Mouse (Mus musculus) limb, embryonic 15.5 days (tissue): ENCODE results near the gene 2700081O15Rik. TPM values are rescaled to one million over a fixed set of nuclear protein-coding genes. Genes with fewer than 3 reads are reported as not detected.
A peak's percentile ranks its signal among the peaks of the same experiment; 100 is the strongest.

Experiments used
- ATAC-seq: fragments of 200-750 bp; cut with Nextera tagmentation; 2 replicates; pipeline ENCODE4 v1.8.0; 2017; ENCODE audit warnings: low read depth, moderate TSS enrichment; ENCODE audit not compliant: insufficient number of reproducible peaks, low FRiP score, low TSS enrichment
- H3K27ac ChIP-seq: fragments of 300-500 bp; sonication (generic); 2 replicates; pipeline ENCODE4 v1.5.1; 2015; ENCODE audit warnings: moderate library complexity, mild to moderate bottlenecking, inconsistent platforms
- H3K27me3 ChIP-seq: fragments of 300-500 bp; sonication (generic); 2 replicates; pipeline ENCODE4 v1.6.1; 2015; ENCODE audit warnings: inconsistent platforms
- H3K36me3 ChIP-seq: fragments of 300-500 bp; sonication (generic); 2 replicates; pipeline ENCODE4 v1.6.1; 2015; ENCODE audit warnings: inconsistent platforms
- H3K4me1 ChIP-seq: fragments of 300-500 bp; sonication (generic); 2 replicates; pipeline ENCODE4 v1.6.1; 2015; ENCODE audit warnings: inconsistent platforms
- H3K4me2 ChIP-seq: fragments of 300-500 bp; sonication (generic); 2 replicates; pipeline ENCODE4 v1.6.1; 2015; ENCODE audit warnings: mild to moderate bottlenecking, inconsistent platforms
- H3K4me3 ChIP-seq: fragments of 300-500 bp; sonication (generic); 2 replicates; pipeline ENCODE4 v1.5.1; 2015; ENCODE audit warnings: mild to moderate bottlenecking, inconsistent platforms
- H3K9ac ChIP-seq: fragments of 300-500 bp; sonication (generic); 2 replicates; pipeline ENCODE4 v1.6.1; 2015; ENCODE audit warnings: inconsistent platforms
- H3K9me3 ChIP-seq: fragments of 300-500 bp; sonication (generic); 2 replicates; pipeline ENCODE4 v1.6.1; 2016; ENCODE audit warnings: inconsistent platforms
- WGBS: fragments of 180-500 bp; shearing (Covaris S2); methylation state at CpG from one replicate; pipeline ENCODE4 v1.1.7; 2015; 5-methylcytosine and 5-hydroxymethylcytosine counted together
- polyA plus RNA-seq: library from polyadenylated mRNA; unstranded; fragments of >200 nt; fragmentation: Nextera tagmentation; extraction: Ambion mirVana; gene quantifications from 2 replicates; pipeline ENCODE4 v1.2.1, GENCODE M21; 2015

The 2700081O15Rik gene
- polyA plus RNA-seq, 1 experiment from 2014 or later, result 7.8 TPM

DNA sequence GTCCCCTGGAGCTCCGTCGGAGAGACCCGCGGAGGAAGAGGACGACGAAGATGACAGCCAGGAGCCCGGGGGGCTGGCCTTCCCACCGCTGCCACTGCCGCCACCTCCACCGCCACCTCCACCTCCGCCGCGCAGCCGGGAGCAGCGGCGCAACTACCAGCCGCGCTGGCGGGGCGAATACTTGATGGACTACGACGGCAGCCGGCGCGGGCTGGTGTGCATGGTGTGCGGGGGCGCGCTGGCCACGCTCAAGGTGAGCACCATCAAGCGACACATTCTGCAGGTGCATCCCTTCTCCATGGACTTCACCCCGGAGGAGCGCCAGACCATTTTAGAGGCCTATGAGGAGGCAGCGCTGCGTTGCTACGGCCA lies 5.2 kb downstream of the 2700081O15Rik start:
- peak overlapping the region; percentile 67 for H3K27ac ChIP-seq
- peak overlapping the region; percentile 18; the same call in 1 of the 2 replicates for H3K9ac ChIP-seq
- peaks cover 55% of the 10 kb centered on the region for H3K36me3 ChIP-seq
- no peak for ATAC-seq
- H3K9me3 ChIP-seq, result no peaks in the 10 kb centered on the region
- H3K4me2 ChIP-seq, result peak overlapping the region; percentile 48
- WGBS, result 16% methylated on average over 35 of the region's 35 CpGs
- peaks cover 67% of the 10 kb centered on the region for H3K4me1 ChIP-seq
- H3K4me3 ChIP-seq, result peak overlapping the region; percentile 21
- no peaks in the 10 kb centered on the region for H3K27me3 ChIP-seq

DNA sequence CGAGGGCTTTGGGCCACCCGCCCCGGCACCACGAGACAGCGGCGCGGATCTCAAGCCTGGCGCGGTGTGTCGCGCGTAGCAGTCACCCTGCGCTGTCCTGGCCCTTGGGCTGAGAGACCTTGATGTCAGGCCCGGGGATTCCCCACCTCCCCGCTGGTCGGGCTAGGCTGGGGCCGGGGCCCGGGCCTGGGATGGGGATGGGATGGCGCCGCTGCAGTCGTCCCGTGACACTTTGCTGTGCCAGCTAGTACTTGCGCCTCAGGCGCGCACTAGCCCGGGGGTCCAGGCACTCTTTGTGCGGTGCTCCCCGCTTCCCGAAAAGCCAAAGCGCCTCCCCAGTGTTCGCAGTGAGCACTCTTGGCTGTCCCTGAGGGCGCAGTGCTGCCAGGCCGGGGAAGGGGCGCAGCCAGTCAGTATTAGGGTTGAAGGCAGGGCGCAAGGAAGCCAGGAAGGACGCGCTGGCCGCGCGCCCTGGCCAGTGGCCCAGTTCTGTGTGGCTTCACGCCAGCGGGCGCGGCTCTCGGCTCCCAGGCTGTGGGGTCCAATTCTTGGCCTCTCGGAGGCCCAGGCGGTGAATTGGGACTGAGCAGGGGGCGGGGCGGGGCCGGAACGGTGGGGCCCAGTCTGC lies 5.7 kb downstream of the 2700081O15Rik start:
- Histone ChIP-seq H3K9ac (no peak overlapping the region; the same call in 1 of the 2 replicates), H3K4me1 (peaks cover 67% of the 10 kb centered on the region), H3K4me2 (peak overlapping the region; percentile 48), H3K9me3 (no peaks in the 10 kb centered on the region), H3K27ac (peak overlapping the region; percentile 43), H3K4me3 (peak overlapping the region; percentile 21), H3K27me3 (no peaks in the 10 kb centered on the region), H3K36me3 (peaks cover 60% of the 10 kb centered on the region)
- WGBS, result 18% methylated on average over 51 of the region's 51 CpGs
- ATAC-seq, result peak; percentile 74

GRCm38 (mm10) chr19:7423656-7424030 lies 6.2 kb downstream of the 2700081O15Rik start:
- WGBS, result 30% methylated on average over 16 of the region's 16 CpGs
- Histone ChIP-seq H3K27ac (peak overlapping the region; percentile 43), H3K36me3 (peaks cover 65% of the 10 kb centered on the region), H3K4me2 (peak overlapping the region; percentile 48), H3K27me3 (no peaks in the 10 kb centered on the region), H3K9me3 (no peaks in the 10 kb centered on the region), H3K4me3 (peak overlapping the region; percentile 21), H3K9ac (no peak overlapping the region), H3K4me1 (peaks cover 66% of the 10 kb centered on the region)
- ATAC-seq, result no peak; the same call in 1 of the 2 replicates

DNA sequence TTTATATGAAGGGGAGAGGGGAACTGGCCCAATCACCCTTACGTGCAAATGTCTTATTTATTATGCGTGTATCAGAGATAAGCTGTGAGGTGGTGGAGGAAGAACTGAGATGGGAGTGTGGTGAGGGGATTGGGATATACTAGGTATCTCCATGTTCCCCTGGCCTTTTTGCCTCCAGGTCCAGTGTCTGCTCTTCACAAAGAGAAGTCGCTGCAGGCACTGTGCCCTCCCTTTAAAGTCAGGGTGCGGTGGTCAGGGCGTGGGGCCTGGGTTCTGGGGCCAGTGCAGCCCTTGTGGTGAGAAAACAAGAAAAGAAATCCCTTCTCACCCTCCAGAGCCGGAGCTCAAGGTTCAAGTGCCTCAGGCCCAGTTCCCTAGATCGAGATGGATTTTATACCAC lies 6.7 kb downstream of the 2700081O15Rik start:
- 65% methylated on average over 7 of the region's 7 CpGs for WGBS
- peaks cover 66% of the 10 kb centered on the region for H3K36me3 ChIP-seq
- H3K9me3 ChIP-seq, result no peaks in the 10 kb centered on the region
- H3K4me3 ChIP-seq, result peak overlapping the region; percentile 21; the same call in 1 of the 2 replicates
- H3K9ac ChIP-seq, result no peak overlapping the region
- no peak overlapping the region for H3K27ac ChIP-seq
- no peaks in the 10 kb centered on the region for H3K27me3 ChIP-seq
- H3K4me2 ChIP-seq, result 0 out of 2 replicates have a peak overlapping the region, but pooled peaks have one; percentile 48
- peaks cover 62% of the 10 kb centered on the region for H3K4me1 ChIP-seq
- no peak for ATAC-seq

GRCm38 (mm10) chr19:7424590-7425397 lies 7.4 kb downstream of the 2700081O15Rik start:
- Histone ChIP-seq H3K4me3 (no peak overlapping the region), H3K27ac (no peak overlapping the region), H3K36me3 (peaks cover 71% of the 10 kb centered on the region), H3K27me3 (no peaks in the 10 kb centered on the region), H3K9me3 (no peaks in the 10 kb centered on the region), H3K4me1 (peaks cover 55% of the 10 kb centered on the region), H3K4me2 (no peak overlapping the region), H3K9ac (no peak overlapping the region)
- ATAC-seq, result no peak
- 61% methylated on average over 8 of the region's 8 CpGs for WGBS

- H3K9me3 ChIP-seq, result no peaks in the 10 kb centered on the region
- H3K36me3 ChIP-seq, result peaks cover 69% of the 10 kb centered on the region
These were observed 8.0 kb downstream of the 2700081O15Rik start for GRCm38 (mm10) chr19:7425398-7425775.

DNA sequence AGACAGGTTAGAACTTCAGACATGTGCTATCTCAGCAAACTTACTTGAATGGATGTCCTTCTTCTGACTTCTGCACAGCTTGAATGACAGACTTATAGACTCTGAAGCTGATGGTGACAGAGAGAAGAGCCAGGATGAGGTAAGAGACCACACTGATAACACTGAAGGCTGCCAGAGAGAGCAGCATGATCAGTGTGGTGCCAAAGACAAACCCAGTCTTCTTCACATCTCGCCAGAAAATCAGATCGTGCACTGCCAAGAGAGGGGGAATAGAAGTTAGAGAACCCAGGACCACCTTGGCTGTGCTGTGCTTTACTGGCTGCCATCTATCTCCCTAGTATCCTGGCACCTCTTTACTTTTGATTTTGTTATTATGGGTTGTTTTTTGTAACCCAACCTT lies 17.5 kb downstream of the 2700081O15Rik start:
- H3K36me3 ChIP-seq, result peaks cover 48% of the 10 kb centered on the region

More at GRCm38 (mm10) chr19:7425398-7425775, 8.0 kb downstream of the 2700081O15Rik start:
- Histone ChIP-seq H3K4me1 (peaks cover 49% of the 10 kb centered on the region), H3K4me2 (no peak overlapping the region), H3K9ac (no peak overlapping the region), H3K4me3 (no peak overlapping the region), H3K27me3 (no peaks in the 10 kb centered on the region), H3K27ac (no peak overlapping the region)
- WGBS, result 51% methylated on average over 3 of the region's 3 CpGs
- no peak for ATAC-seq

DNA sequence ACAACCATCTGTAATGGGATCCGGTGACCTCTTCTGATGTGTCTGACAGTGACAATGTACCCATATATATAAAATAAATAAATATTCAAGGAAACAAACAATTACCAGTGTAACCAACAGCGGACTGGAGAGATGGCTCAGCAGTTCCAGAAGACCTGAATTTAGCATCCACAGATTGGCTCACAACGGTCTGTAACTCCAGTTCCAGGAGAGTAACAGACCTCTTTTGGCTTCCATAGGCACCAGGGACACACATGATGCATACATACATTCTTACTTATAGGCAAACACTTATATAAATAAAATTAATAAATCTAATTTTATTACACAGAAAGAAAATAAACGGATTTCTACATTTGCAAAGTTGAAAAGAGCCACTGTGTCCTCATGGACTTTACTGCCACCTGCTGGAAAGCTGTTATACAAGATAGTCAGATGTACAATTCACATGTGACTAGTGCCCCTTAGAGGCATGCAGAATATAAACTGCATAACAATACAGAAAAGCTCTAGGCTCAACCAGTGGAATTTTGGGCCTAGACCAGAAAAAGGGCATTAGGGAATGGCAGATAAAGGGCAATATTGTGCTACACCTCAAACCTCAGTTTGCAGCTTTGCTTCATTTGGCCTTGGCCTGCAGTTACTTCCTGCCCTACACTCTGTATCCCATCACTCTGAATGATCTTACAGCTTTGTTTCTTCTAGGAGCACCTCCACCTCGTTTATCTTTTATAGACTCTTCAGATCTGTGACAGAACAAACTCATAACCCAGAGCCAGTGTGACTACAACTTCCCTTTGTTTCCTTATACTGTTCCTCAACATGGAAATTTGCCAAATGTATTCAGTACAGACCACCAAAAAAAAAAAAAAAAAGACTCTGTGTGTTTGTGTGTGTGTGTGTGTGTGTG lies 18.9 kb downstream of the 2700081O15Rik start:
- WGBS, result 64% methylated on average over 5 of the region's 5 CpGs
- H3K27ac ChIP-seq, result no peak overlapping the region

More for the DNA sequence above, 17.5 kb downstream of the 2700081O15Rik start:
- no peak overlapping the region for H3K27ac ChIP-seq
- 0 out of 2 replicates have a peak, but pooled peaks cover 3% of the 10 kb centered on the region for H3K4me1 ChIP-seq
- no peaks in the 10 kb centered on the region for H3K27me3 ChIP-seq
- ATAC-seq, result no peak
- H3K4me3 ChIP-seq, result no peak overlapping the region
- 86% methylated on average over 2 of the region's 2 CpGs for WGBS
- H3K4me2 ChIP-seq, result no peak overlapping the region
- H3K9ac ChIP-seq, result no peak overlapping the region
- no peaks in the 10 kb centered on the region for H3K9me3 ChIP-seq

DNA sequence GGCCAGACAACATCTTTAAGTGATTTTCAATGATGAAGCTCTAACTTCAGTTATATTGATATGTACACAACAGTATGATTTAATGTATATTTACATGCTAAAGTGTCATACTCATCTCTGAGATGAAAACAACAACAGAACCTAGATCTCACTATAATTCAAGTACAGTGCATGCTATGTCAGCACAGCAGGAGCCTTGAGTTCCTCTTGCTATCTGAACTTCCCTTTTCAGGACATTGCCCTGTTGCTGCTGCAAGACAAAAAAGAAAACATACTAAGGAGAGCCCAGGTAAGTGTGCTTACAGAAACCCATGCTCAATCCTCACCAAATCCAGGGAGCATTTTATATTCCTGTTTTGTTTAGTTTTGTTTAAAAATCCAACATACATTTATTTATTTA lies 20.9 kb downstream of the 2700081O15Rik start:
- no peaks in the 10 kb centered on the region for H3K9me3 ChIP-seq
- ATAC-seq, result no peak
- H3K27ac ChIP-seq, result no peak overlapping the region
- no peak overlapping the region for H3K4me3 ChIP-seq
- H3K36me3 ChIP-seq, result peaks cover 16% of the 10 kb centered on the region
- no peak overlapping the region for H3K9ac ChIP-seq
- no peaks in the 10 kb centered on the region for H3K27me3 ChIP-seq
- no peak overlapping the region for H3K4me2 ChIP-seq
- peaks cover 6% of the 10 kb centered on the region; the same call in 1 of the 2 replicates for H3K4me1 ChIP-seq

More for the DNA sequence above, 18.9 kb downstream of the 2700081O15Rik start:
- Histone ChIP-seq H3K4me3 (no peak overlapping the region), H3K36me3 (peaks cover 36% of the 10 kb centered on the region), H3K9ac (no peak overlapping the region), H3K9me3 (no peaks in the 10 kb centered on the region), H3K27me3 (no peaks in the 10 kb centered on the region), H3K4me2 (no peak overlapping the region), H3K4me1 (peaks cover 4% of the 10 kb centered on the region; the same call in 1 of the 2 replicates)
- ATAC-seq, result no peak

- H3K27me3 ChIP-seq, result no peaks in the 10 kb centered on the region
- H3K9me3 ChIP-seq, result no peaks in the 10 kb centered on the region
- peaks cover 6% of the 10 kb centered on the region; the same call in 1 of the 2 replicates for H3K36me3 ChIP-seq
- peak overlapping the region; percentile 6; the same call in 1 of the 2 replicates for H3K4me2 ChIP-seq
- H3K4me1 ChIP-seq, result peaks cover 5% of the 10 kb centered on the region; the same call in 1 of the 2 replicates
- WGBS, result 50% methylated on average over 14 of the region's 14 CpGs
- ATAC-seq, result no peak
- 0 out of 2 replicates have a peak overlapping the region, but pooled peaks have one; percentile 5 for H3K4me3 ChIP-seq
- no peak overlapping the region for H3K27ac ChIP-seq
- H3K9ac ChIP-seq, result no peak overlapping the region
These were observed 24.1 kb downstream of the 2700081O15Rik start for GRCm38 (mm10) chr19:7441493-7441892.

DNA sequence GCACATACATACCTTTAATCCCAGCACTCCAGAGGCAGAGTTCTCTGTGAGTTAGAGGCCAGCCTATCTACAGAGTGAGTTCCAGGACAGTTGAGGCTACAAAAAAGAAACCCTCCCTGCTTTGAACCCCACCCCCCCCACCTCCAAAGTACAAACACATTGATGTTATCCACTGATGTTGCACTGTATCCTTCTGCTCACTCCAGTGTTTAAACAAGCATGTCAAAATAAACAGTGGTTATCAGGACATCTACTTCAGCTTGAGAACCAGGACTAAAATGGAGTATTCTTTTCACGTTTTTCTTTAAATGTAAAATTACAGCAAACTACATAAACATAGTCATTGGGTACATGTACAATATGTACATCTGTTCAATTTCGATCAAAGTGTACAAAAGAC lies 27.7 kb downstream of the 2700081O15Rik start:
- 96% methylated on average over 2 of the region's 2 CpGs for WGBS
- H3K4me1 ChIP-seq, result peaks cover 4% of the 10 kb centered on the region; the same call in 1 of the 2 replicates
- ATAC-seq, result no peak

More for the DNA sequence above, 27.7 kb downstream of the 2700081O15Rik start:
- Histone ChIP-seq H3K27me3 (no peaks in the 10 kb centered on the region), H3K9me3 (no peaks in the 10 kb centered on the region), H3K36me3 (peaks cover 8% of the 10 kb centered on the region), H3K4me2 (no peak overlapping the region), H3K27ac (no peak overlapping the region), H3K4me3 (no peak overlapping the region), H3K9ac (no peak overlapping the region)
